Mouse (Mus musculus) spleen, adult 2 months (tissue): ENCODE results near the gene Larp4b.

Experiments used
- CTCF ChIP-seq: fragments of 200-500 bp; IDR thresholded peaks from 2 replicates; pipeline ENCODE4 v1.5.1; 2011; ENCODE audit warnings: mild to moderate bottlenecking, inconsistent platforms; ENCODE audit not compliant: insufficient read depth, insufficient read length, insufficient replicate concordance; ENCODE audit errors: extremely low read depth
- POLR2A ChIP-seq: fragments of 200-500 bp; IDR thresholded peaks from 2 replicates; pipeline ENCODE4 v1.6.1; 2011; ENCODE audit warnings: low read depth, low read length, inconsistent platforms

DNA sequence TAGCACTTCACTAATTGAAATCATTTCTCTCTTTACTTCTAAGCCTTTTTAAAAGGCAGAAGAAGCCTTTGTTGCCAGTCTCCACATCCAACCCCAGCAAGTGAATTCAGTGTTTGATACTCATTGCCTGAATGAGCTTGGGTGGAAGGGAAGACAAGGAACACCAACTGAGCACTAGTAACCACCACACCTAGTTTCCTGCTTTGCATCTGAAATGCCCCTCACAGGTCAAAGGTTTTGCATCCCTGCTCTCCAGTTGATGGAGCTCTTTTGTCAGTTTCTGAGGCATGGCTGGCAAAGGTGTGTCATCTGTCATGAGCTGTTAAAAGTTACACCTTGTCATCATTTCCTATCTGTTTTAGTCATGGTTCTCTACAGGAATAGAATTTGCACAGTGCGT lies 49.0 kb upstream of the Larp4b start:
- TF ChIP-seq POLR2A (no peak), CTCF (no peak)
